8 mouse cellular contexts compared by ENCODE assay signal in genomic region chr4:149484566-149484965, GRCm38 (mm10). TPM values are rescaled to one million over a fixed set of nuclear protein-coding genes. Genes with fewer than 3 reads are reported as not detected.
DNase-seq lines count a peak whose midpoint lies in the region; ATAC-seq lines count a peak whose summit lies in the region.

No protein-coding gene starts in this region.

- peak overlapping the region; percentile 86 for H3K4me3 ChIP-seq in kidney, embryonic 14.5 days (ENCODE audit: low read length)
- H3K4me3 ChIP-seq in forebrain, embryonic 16.5 days (replicated peaks; ENCODE audit: low read length), result peak overlapping the region; percentile 79
- peak overlapping the region; percentile 70 for H3K4me3 ChIP-seq in liver, embryonic 16.5 days (ENCODE audit: low read depth, low read length)

- peaks cover 11% of the 10 kb centered on the region for H3K4me1 ChIP-seq in kidney, embryonic 14.5 days (ENCODE audit: control insufficient read depth, insufficient read depth, low read length)
- peaks cover 18% of the 10 kb centered on the region for H3K4me1 ChIP-seq in forebrain, embryonic 16.5 days (replicated peaks; ENCODE audit: control insufficient read depth, insufficient read depth, low read length)
- H3K4me1 ChIP-seq in liver, embryonic 16.5 days (ENCODE audit: control insufficient read depth, low read depth, low read length), result peaks cover 9% of the 10 kb centered on the region

- H3K27ac ChIP-seq in kidney, embryonic 14.5 days (ENCODE audit: low read depth, low read length), result peak overlapping the region; percentile 52
- H3K27ac ChIP-seq in forebrain, embryonic 16.5 days (ENCODE audit: low read length), result no peak overlapping the region
- H3K27ac ChIP-seq in liver, embryonic 16.5 days (ENCODE audit: low read length), result peak overlapping the region; percentile 34; the same call in 1 of the 2 replicates

- H3K9ac ChIP-seq in kidney, embryonic 14.5 days (ENCODE audit: low read depth, low read length), result peak overlapping the region; percentile 88
- H3K9ac ChIP-seq in forebrain, embryonic 16.5 days (replicated peaks; ENCODE audit: low read depth, low read length), result peak overlapping the region; percentile 79
- H3K9ac ChIP-seq in liver, embryonic 16.5 days (ENCODE audit: low read depth, low read length), result peak overlapping the region; percentile 69

- no peaks in the 10 kb centered on the region for H3K9me3 ChIP-seq in kidney, embryonic 14.5 days (ENCODE audit: control insufficient read depth, low read length)
- no peaks in the 10 kb centered on the region for H3K9me3 ChIP-seq in forebrain, embryonic 16.5 days (ENCODE audit: control insufficient read depth, low read length)
- H3K9me3 ChIP-seq in liver, embryonic 16.5 days (replicated peaks; ENCODE audit: control insufficient read depth, low read length), result no peaks in the 10 kb centered on the region

- no peak for DNase-seq in kidney, adult 11 months
- DNase-seq in NIH3T3 (ENCODE audit: low read depth), result peak; percentile 42
- no peak for DNase-seq in cerebellum, adult 9-11 months
- DNase-seq in spleen, postnatal 14 days (ENCODE audit: low spot score in 2 of 2), result no peak
- no peak for DNase-seq in spleen, adult 18-20 months

- H3K36me3 ChIP-seq in kidney, embryonic 14.5 days (ENCODE audit: control insufficient read depth, insufficient read depth, low read length), result peaks cover 30% of the 10 kb centered on the region
- peaks cover 19% of the 10 kb centered on the region for H3K36me3 ChIP-seq in forebrain, embryonic 16.5 days (ENCODE audit: control insufficient read depth, insufficient read depth)
- peaks cover 6% of the 10 kb centered on the region; the same call in 1 of the 2 replicates for H3K36me3 ChIP-seq in liver, embryonic 16.5 days (ENCODE audit: control insufficient read depth, insufficient read depth)

- peak overlapping the region; percentile 88 for H3K4me2 ChIP-seq in kidney, embryonic 14.5 days (replicated peaks; ENCODE audit: low read depth, low read length)
- peak overlapping the region; percentile 93 for H3K4me2 ChIP-seq in forebrain, embryonic 16.5 days (ENCODE audit: low read length)
- peak overlapping the region; percentile 82 for H3K4me2 ChIP-seq in liver, embryonic 16.5 days (ENCODE audit: low read depth, low read length)

- no peaks in the 10 kb centered on the region for H3K27me3 ChIP-seq in kidney, embryonic 14.5 days (ENCODE audit: control insufficient read depth, insufficient read depth, low read length)
- no peaks in the 10 kb centered on the region for H3K27me3 ChIP-seq in forebrain, embryonic 16.5 days (replicated peaks; ENCODE audit: control insufficient read depth, insufficient read depth, low read length)
- no peaks in the 10 kb centered on the region for H3K27me3 ChIP-seq in liver, embryonic 16.5 days (ENCODE audit: control insufficient read depth, insufficient read depth, low read depth, low read length)

- ATAC-seq in kidney, embryonic 14.5 days (ENCODE audit: low FRiP score, low TSS enrichment), result peak; percentile 3; the same call in 1 of the 2 replicates
- no peak for ATAC-seq in forebrain, embryonic 16.5 days
- ATAC-seq in liver, embryonic 16.5 days (ENCODE audit: low read depth), result 0 out of 2 replicates have a peak, but pooled peaks have one; percentile 7

- WGBS in kidney, embryonic 14.5 days, result 54% methylated on average over 3 of the region's 3 CpGs
- 52% methylated on average over 3 of the region's 3 CpGs for WGBS in forebrain, embryonic 16.5 days
- WGBS in liver, embryonic 16.5 days (ENCODE audit: insufficient replicate concordance), result 49% methylated on average over 3 of the region's 3 CpGs

RNA-seq across cellular contexts. Expression of gene Nmnat1, which starts 0.4 kb away (rescaled TPM):
- polyA plus RNA-seq in kidney, embryonic 14.5 days (2014; fragmentation: Nextera tagmentation; extraction: Ambion mirVana), result 12.7 and 15.5 TPM in 2 replicates
- 10.9 and 11.1 TPM in 2 replicates for polyA plus RNA-seq in forebrain, embryonic 16.5 days (2015; fragmentation: Nextera tagmentation; extraction: Ambion mirVana)
- 4.7 and 5.2 TPM in 2 replicates for polyA plus RNA-seq in liver, embryonic 16.5 days (2015; fragmentation: Nextera tagmentation; extraction: Ambion mirVana)

RNA-seq across cellular contexts. Expression of gene Lzic, which starts 0.5 kb away (rescaled TPM):
- polyA plus RNA-seq in kidney, embryonic 14.5 days (2014; fragmentation: Nextera tagmentation; extraction: Ambion mirVana), result 45.7 and 47.3 TPM in 2 replicates
- 47.3 and 51.7 TPM in 2 replicates for polyA plus RNA-seq in forebrain, embryonic 16.5 days (2015; fragmentation: Nextera tagmentation; extraction: Ambion mirVana)
- polyA plus RNA-seq in liver, embryonic 16.5 days (2015; fragmentation: Nextera tagmentation; extraction: Ambion mirVana), result 9.1 and 9.7 TPM in 2 replicates

RNA-seq across cellular contexts. Expression of gene Tmem274, which starts 7.4 kb away (rescaled TPM):
- 0.38 TPM in 1 of 2 replicates, not detected in the other for polyA plus RNA-seq in kidney, embryonic 14.5 days (2014; fragmentation: Nextera tagmentation; extraction: Ambion mirVana)
- polyA plus RNA-seq in forebrain, embryonic 16.5 days (2015; fragmentation: Nextera tagmentation; extraction: Ambion mirVana), result 0.57 TPM in 1 of 2 replicates, not detected in the other
- polyA plus RNA-seq in liver, embryonic 16.5 days (2015; fragmentation: Nextera tagmentation; extraction: Ambion mirVana), result 0.14 TPM in 1 of 2 replicates, not detected in the other

RNA-seq across cellular contexts. Expression of gene Rbp7, which starts 29.8 kb away (rescaled TPM):
- polyA plus RNA-seq in kidney, embryonic 14.5 days (2014; fragmentation: Nextera tagmentation; extraction: Ambion mirVana), result 1.1 and 1.8 TPM in 2 replicates
- polyA plus RNA-seq in forebrain, embryonic 16.5 days (2015; fragmentation: Nextera tagmentation; extraction: Ambion mirVana), result not detected in 2 replicates
- 0.14 TPM in 1 of 2 replicates, not detected in the other for polyA plus RNA-seq in liver, embryonic 16.5 days (2015; fragmentation: Nextera tagmentation; extraction: Ambion mirVana)

RNA-seq across cellular contexts. Expression of gene Ctnnbip1, which starts 33.5 kb away (rescaled TPM):
- polyA plus RNA-seq in kidney, embryonic 14.5 days (2014; fragmentation: Nextera tagmentation; extraction: Ambion mirVana), result 66.6 and 71.4 TPM in 2 replicates
- polyA plus RNA-seq in forebrain, embryonic 16.5 days (2015; fragmentation: Nextera tagmentation; extraction: Ambion mirVana), result 94.1 and 105 TPM in 2 replicates
- 7.2 and 8.4 TPM in 2 replicates for polyA plus RNA-seq in liver, embryonic 16.5 days (2015; fragmentation: Nextera tagmentation; extraction: Ambion mirVana)
